Mouse (Mus musculus) left cerebral cortex, adult 8-10 months (tissue): Measurements from ENCODE around the gene Bcam. TPM values are rescaled to one million over a fixed set of nuclear protein-coding genes. Genes with fewer than 3 reads are reported as not detected.
"Not testable (repeated sequence)": the region's sequence is repeated elsewhere in the genome, so short reads cannot be mapped to it uniquely, and the experiment has no call there.

Experiments used
- DNase-seq, 2 experiments: peaks; one replicate each; pipeline ENCODE4 v3.0.0; 2022; ENCODE audit warnings: low spot score in 2 of 2
- total RNA-seq, 4 experiments: library from RNA; stranded (reverse); gene quantifications; 2 replicates each; pipeline ENCODE4 v1.2.4; 2022

The Bcam gene
- total RNA-seq = 10 to 100 TPM; 15.8 to 18.7 (median 17.1) TPM

DNA sequence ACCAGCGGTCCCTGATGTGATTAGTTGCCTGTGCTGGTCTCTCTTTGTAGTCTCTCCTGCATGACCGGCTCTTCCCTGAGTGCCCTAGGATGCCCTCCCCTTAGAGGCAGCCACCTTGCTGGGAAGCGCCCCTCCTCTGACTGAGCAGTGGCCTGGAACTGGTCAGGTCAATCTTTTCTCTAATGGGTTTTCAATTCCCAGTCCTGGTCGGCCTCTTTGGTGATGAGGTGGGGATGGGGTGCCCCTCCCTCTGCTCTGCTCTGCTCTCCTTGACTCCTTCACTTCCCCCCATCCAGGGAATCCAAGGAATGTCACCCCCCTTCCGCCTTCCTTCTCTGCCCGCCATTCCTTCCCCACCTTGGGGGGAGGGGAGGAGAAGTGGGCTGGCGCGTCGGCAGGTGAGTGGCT lies at the start of gene Bcam:
Gene Bcam, minus strand, starts transcription at position 33 of the 408 bp plus-strand sequence.
- DNase-seq = no peak

DNA sequence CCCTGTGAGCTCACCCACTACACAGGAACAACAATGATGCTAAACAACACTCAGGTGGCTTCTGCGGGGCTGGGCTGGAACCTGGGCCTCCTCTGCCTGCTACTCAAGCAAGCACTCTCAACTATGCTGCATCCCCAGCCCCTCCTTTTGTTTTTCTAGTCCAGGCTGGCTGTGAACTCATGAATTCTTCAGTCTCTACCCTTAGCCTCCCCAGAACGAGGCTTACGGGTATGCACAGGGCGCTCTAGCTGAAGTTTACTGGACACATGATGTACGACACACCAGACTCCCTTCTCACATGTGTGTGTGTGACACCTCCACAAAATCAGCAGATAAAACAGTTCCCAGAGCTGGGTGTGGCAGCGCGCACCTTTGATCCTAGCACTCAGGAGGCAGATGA lies 48.1 kb upstream of the Bcam start:
- DNase-seq = no peak

DNA sequence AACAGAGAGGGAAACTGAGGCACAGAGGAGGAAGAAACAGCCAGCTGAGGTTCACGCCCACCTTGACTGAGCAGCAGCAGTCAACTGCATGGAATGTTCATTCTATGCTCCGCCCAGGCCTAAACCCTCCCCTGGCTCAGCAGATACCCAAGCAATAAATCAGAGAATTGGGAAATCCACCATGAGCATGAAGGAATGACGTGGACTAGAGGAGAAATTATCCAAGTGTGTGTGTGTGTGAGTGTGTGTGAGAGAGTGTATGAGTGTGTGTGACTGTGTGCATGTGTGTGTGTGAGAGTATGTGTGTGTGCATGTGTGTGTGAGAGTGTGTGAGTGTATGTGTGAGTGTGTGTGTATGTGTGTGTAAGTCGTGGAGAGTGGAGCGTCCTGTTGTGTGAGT lies 47.6 kb upstream of the Bcam start:
- DNase-seq = no peak

DNA sequence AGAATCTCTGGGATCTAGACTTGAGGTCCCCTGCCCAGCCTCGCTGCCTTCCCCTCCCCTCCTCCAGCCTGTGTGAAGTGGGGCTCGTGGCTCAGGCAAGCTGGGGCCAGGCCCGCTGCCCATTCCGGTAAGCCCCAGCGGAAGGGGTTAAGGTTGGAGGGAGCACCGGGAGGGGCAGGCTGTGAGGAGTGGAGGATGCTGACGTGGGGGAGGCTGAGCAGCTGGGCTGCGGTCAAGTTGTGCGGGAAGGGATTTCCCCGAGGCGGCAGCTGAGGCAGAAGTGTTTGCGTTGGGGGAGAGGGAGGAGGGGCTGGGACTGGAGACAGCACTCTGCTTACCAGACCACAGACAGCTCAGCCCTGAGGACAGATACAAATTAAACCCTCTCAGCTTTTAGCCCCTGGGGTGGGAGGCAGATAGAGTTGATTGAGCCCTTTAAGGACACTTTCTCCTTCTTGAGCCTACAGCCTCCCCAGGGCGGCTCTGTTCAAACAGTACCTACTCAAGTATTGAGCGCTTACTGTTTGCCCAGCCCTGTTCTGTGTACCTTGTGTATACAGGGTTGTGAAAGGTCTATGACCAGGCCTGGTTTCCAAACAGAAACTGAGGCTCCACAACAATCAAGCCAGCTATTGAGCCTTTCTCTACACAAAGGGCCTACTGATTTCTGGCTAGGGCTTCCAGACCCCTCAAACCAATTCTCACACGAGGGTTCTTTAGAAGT lies 46.7 kb upstream of the Bcam start:
- DNase-seq = peak in 1 of 2 experiments; percentile 22

DNA sequence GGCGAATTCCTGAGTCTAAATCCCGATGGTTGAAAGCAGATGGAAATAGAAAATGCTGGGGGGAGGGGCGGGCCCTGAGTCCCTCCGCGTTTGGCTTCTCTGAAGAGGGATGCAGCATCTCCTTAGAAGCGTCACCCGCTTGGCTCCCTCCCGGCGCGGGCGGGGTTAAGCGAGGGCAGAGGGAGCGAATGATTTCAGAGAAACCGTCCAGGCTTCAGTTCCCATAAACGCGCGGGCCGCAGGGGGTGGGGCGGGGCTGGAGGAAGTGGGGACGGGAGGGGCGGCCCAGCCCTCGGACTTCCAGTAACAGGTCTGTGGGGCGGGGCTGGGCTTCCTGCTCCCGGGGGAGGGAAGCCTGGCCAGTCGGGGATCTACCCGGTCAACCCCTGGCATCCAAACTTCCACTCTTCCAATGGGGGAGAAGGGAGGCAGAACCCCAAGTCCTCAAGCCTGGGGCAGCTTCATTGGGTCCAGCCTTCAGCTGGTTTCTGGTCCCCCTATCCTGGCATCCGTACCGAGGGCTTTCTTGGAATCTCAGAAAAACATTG lies 45.5 kb upstream of the Bcam start:
- peak in 1 of 2 experiments; percentile 42 for DNase-seq

DNA sequence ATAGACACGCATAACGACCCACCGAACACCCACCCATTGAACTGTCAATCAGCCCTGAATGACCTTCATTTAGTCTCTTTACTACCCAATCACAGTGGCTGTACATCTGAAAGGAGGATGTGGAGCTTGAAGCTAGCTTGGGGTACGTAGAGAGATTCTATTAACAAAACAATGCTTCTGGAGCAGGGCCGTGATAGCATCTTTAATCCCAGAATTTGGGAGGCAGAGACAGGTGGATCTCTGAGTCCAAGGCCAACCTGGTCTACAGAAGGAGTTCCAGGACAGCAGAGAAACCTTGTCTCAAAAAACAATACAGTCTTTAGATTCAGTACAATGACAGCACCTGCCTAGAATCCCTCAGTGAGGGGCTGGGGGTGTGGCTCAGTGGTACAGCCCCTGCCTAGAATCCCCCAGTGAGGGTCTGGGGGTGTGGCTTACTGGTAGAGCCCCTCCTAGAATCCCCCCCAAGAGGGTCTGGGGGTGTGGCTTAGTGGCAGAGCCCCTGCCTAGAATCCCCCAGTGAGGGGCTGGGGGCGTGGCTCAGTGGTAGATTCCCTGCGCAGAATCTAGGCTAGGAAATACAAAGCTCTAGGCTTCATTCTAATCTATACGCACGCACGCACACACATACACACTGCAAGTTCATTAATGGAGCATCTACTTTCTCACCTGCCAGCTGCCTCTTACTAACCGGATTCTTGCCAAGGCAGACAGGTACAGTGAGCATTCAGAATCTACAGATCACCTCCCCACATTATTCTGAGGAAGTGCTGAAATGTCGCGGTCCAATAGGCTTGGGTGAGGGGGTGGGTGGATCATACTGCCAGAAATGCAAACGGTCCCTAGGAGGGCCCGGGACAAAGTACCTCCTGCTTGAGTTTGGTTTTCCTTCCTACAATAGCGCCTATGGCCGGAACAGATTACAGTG lies 44.7 kb upstream of the Bcam start:
- no peak for DNase-seq

DNA sequence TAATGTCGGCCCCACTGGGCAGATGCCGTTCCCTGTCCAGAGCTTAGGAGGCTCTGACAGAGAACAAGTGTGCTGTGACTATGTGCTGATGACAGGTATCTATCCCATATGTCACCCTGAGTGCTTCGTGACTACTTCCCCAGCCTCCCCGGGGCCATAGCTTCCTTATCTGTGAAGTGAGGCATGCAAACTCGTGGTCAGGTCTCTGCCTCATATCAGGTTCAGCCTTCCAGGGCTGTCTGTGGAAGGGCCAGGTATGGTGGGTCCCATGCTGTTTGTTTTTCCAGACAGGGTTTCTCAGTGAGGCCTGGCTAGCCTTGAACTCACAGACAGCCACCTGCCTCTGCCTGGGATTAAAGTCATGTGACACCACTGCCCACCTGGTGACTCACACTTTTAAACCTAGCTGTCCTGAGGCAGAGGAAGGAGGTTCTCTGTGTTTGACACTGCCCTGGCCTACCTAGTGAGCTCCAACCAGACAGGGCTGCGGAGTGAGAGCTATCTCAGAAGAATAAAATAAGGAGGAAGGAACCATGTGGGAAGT lies 42.8 kb upstream of the Bcam start:
- no peak for DNase-seq

DNA sequence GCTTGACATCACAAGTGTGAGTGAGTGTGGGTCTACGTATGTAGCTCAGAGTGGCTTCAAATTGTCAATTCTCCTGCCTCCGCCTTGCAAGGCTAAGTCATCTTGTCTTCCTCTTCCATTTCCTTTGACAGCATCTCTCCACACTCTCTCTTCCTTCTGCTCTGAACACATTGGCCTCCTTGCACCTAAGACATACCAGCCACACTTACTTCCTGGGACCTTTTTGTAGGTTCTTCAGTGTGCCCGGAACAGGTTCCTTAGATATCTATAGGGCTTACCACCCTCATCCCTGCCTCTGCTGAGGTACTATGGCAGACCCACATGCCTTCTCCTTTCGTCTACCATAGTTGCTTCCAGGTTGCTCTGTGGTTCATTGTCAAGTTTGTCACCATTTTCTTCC lies 42.3 kb upstream of the Bcam start:
- DNase-seq = no peak

DNA sequence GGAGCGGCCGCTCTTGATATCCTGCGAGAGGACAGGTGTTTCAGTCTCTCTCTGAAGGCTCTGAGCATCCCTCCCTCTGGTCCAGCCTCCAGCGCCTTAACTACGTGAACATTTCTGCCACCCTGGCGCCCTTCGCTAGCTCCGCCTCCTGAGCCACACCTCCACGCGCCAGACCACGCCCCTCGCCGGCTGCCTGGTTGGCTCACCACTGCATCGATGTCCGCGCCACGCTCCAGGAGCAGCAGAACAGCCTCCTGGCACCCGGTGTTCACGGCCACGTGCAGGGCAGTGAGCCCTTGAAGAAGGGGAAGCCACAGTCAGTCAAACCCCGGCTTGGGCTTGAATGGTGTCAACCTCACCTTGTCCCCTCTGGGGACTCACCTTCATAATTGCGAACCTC lies 40.3 kb upstream of the Bcam start:
- DNase-seq = no peak

DNA sequence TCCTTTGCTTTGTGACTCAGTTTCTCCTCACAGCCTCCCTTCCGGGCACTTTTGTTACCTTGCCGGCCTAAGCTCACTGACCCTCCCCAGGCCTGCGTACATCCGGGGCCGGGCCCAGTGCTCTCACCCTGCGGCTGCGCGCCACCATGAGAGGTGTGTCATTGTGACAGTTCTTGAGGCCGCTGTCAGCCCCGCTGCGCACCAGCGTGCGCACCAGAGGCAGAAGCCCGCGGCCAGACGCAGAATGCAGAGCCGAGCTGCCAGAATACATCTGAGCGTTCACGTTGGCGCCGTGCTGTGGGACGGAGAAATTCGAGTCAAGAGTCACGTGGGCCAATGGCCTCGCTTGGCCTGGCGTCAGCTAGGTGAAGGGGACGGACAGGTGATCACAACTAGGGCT lies 38.6 kb upstream of the Bcam start:
- peak in 1 of 2 experiments; percentile 22 for DNase-seq

DNA sequence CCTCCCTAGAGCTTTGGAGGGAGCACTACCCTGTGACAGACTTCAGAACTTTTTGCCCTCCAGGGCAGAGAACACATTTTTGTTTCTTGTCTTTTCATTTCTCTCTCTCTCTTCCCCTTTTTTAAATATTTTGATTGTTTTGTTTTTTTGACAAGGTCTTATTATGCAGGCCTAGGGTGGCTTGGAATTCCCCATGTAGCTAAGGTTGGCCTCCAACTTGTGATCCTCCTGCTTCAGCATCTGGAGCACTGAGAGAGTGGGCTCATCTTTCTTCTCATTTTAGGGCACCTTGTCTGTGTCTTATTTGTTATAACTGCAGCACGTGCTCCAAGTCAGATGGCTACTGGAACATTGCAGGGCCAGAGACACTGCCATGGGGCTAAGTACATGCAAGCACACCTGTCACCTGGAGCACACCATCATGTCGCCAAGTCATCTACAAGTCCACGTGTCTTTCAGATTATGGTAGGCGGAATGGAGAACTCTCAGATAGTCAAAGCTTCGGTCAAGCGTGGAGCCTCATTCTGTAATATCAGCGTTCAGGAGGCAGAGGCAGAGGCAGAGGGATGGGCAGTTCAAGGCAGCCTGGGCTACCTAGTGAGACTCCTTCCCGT lies 35.6 kb upstream of the Bcam start:
- no peak for DNase-seq

DNA sequence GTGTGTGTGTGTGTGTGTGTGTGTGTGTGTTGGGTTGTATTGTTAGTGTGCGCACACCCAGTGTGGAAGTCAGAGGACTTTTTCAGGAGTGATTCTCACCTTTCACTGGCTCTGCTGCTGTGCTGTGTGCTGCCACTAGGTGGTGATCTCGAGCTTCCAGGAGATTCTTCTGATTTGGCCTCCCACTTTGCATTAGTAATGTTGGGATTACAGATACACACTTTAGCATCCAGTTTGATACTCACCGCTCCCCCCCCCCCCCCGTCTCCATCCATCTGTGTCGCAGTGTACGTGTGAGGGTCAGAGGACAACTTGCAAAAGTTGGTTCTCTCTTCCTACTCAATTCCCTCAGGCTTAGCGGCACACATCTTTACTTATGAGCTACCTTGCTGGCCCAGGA lies 32.2 kb upstream of the Bcam start:
- peak in 1 of 2 experiments; percentile 73 for DNase-seq

DNA sequence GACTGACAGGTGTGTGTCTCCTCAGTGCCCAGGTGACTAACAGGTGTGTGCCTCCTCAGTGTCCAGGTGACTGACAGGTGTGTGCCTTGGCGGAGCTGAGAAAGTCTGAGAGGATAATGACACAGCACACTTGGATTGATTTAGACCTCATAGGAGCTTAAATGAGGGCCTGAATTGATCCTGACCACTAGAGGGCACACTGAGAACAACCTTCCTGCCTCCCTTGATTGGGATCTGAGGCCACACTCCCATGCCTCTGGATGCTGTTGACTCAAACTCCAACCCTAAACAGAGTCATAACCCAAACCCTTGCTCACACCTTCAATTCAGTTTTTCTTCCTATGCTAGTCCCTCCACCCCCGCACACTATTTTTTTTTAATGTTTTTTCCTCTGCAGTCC lies 29.9 kb upstream of the Bcam start:
- no peak for DNase-seq

DNA sequence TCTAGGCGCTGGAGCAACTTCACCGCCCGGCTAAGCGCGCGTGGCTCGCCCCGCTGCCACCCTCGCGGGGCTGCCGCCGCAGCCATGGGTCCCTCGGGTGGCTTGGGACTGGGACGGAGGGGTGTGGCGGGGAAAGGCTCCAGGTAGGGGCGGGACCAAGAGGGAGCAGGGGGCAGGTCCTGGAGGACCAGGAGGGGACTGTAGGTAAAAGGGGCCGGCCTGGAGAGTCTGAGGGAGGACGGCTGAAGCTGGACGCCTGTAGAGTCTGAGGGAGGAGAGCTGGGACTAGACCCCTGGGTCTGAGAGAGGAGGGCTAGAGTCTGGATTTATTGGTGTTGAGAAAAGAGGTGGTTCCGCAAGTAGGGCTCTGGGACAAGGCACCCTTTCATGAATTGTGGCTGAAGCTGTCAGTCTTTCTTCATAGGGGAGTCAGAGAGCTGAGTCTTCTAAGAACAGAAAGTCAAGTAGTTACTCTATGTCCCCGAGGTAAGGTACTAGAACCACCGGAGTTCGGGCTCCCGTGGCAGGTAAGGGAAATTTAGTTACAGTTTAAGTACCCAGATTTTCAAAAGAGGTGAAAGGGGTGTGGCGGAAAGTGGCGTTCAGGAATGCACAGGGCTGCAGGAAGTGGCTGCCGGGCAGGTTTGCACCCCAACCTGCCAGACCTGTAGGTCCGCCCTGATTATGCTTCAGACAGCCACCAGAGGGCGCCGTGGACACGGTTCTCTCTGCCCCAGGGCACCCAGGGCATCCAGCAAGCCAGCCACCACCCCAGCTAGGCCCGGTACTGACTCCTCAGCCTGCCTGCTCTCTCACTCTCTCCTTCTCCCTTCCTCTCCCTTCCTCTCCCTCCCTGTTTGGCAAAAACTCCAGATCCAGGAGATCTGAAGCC lies 26.1 kb upstream of the Bcam start, which contains the start of gene Cblc:
Gene Cblc, minus strand, starts transcription at position 113 of the 892 bp plus-strand sequence.
- no peak for DNase-seq

DNA sequence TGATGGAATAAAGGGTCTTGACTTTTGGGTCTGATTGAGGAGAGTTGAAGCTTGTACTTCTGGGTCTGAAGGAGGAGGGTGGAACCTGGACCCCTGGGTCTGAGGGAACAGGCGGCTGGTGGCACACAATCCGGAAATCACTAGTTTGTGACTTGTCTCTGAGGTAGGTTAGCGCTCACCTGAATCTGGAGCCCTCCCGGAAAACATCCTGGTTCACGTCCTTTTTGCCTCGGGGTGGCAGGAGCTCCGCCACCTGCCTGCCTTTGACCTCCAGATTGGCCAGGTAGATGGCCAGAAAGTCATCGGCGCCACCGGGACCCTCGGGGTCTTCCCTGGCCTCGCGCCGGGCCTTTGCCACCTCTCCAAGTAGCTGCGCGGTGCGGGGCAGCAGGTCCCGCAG lies 25.4 kb upstream of the Bcam start:
- no peak for DNase-seq

DNA sequence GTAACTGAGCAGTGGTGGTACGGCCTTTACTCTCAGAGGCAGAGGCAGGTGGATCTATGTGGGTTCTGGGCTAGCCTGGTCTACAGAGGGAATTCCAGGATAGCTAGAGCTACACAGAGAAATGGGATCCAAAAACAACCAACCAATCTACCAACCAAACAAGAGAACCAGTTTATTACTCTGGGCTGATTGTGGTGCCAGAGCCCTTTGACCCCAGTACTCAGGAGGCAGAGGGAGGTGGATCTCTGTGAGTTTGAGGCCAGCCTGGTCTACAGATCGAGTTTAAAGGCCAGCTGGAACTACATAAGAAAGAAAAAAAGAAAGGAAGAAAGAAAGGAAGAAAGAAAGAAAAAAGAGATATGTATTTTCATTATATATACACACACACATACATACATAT lies 24.4 kb upstream of the Bcam start:
- no peak for DNase-seq

DNA sequence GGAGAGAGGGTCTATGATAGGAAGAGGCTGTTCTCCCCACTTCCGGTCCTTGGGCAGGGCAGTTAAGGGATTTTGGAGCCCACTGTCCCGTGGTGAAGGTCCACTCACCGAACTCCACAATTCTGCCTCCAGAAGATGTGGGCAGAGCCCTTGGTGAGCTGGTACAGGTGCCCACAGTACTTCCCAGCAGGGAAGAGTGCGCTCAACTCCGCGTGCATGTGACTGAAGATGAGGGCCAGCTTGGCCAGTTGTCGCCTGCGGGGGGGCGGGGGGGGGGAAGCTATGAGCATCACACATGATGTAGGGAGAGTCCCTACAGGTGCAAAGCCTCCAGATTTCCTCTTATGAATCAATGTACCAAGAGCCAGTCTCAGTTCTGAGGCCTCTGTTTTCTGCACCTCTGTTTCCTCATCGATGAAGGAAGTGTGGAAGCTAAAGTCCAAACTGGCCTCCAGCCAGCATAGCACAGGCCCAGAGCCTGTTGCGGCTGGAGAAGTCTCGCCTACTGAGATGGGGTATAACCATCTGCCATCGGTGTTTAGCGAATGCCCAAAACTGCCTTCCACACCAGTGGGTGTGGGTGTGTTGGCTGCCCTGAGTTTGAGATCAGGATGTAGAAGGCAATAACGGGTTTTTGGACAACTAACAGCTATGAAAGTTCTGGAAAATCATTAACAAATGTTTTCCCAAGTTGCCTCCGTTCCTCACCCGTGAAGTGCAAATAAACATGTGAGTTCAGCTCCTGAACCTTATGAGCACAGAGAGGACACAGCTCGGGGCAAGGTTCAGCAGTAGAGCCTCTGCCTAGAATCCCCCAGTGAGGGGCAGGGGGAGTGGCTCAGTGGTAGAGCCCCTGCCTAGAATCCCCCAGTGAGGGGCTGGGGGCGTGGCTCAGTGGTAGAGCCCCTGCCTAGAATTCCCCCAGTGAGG lies 22.1 kb upstream of the Bcam start:
- DNase-seq = no peak

DNA sequence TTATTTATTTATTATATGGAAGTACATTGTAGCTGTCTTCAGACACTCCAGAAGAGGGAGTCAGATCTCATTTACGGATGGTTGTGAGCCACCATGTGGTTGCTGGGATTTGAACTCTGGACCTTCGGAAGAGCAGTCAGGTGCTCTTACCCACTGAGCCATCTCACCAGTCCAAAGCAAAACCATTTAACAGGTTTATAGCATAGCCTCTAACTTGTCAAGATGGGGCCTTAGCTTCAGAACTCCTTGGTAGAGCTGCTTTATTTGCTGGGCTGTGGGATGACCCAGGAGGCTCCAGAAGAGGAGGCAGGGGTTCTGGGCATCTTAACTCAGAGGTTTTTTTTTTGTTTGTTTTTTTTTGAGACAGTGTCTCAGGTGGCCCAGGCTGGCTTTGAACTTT lies 20.7 kb upstream of the Bcam start:
- DNase-seq = not testable (repeated sequence)

DNA sequence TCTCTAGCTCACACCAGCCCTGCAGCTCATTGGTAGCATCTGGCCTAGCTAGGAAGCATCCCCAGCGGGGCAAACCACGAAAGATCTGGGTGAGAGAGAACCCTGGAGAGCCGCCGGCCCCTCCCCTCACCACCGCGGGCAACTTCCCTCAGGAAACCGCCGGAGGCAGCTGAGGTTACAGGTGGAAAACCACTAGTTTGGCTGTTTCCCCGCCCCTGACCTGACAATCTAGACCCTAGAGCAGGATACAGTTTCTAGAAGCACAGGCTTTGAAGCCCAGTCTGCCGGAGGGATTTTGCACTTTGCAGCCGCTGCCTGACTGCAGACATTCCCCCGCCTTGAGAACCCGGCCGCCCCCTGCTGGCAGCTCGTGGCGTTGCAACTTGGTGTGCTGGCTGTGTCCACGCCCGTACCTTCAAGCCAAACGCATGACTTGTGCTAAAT lies 19.1 kb upstream of the Bcam start:
- DNase-seq = peak; percentile 41 to 92
